In the genomic region with DNA sequence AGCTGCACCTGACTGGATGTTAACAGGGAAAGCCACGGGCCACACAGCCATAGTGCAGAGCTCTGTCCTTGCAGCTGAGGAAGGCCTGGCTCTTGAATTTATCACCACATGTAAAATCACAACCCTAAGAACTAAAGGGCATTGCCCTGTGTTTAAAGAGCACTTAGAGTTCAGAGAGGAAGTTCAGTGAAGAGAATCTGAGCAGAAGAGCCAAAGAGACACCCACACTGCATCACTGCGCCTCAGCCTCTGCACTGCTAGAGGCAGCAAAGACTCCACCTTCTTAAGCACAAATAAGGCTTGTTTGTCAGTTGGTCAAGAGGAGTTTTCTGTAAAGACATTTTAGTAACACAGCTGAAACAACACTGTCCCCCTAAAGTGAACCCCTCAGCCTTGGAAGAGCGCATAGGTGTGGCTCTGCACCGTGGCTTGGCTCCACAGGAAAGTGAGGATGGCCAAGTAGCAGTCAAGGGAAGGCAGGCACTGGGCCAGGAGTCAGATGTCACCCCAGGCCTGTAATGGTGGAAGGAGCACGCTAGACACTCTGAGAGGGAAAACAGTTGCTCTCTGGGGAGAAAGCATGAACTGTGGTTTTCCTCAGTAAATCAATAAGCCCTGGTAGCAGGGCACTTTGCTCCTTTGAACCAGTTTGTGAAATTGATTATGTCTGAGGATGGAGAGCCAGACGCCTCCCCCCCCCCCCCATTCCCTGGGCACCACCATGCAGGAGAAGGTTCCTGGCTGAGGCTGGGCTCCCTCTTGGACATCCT, we compare ENCODE assay signal across 10 mouse cellular contexts. TPM values are rescaled to one million over a fixed set of nuclear protein-coding genes. Genes with fewer than 3 reads are reported as not detected.
A peak's percentile ranks its signal among the peaks of the same experiment; 100 is the strongest.
DNase-seq lines count a peak whose midpoint lies in the region; ATAC-seq and TF ChIP-seq lines count a peak whose summit lies in the region.
"Had no signal": no experiment of that assay in that cellular context is flagged by ENCODE, and none has a peak within 500 bp of the region (broad histone marks: within the 10 kb centered on the region; RNA-seq: fewer than 3 reads in every experiment).

No protein-coding gene starts in this region.

- no peak for TF ChIP-seq CTCF in cerebellum, adult 2 months (IDR thresholded peaks at IDR 0.05; ENCODE audit: borderline replicate concordance, insufficient read depth, low read depth, low read length)

- 0 out of 2 replicates have a peak overlapping the region, but pooled peaks have one; percentile 12 for H3K27ac ChIP-seq in cerebellum, adult 2 months (ENCODE audit: insufficient read depth, low read length)
- peak overlapping the region; percentile 71 for H3K27ac ChIP-seq in heart, embryonic 16.5 days (ENCODE audit: low read length)
- H3K27ac ChIP-seq in midbrain, embryonic 13.5 days = no peak overlapping the region

- WGBS in cerebellum, adult 2 months = 36% methylated on average over 6 of the region's 6 CpGs
- 68% methylated on average over 6 of the region's 6 CpGs for WGBS in heart, embryonic 16.5 days
- 85% methylated on average over 6 of the region's 6 CpGs for WGBS in midbrain, embryonic 13.5 days

- no peak for ATAC-seq in heart, embryonic 16.5 days (replicated peaks; ENCODE audit: extremely low read depth, insufficient read depth, low FRiP score)
- no peak for ATAC-seq in midbrain, embryonic 13.5 days

- DNase-seq in spleen, postnatal 36 days (ENCODE audit: low spot score in 2 of 2) = peak; percentile 55 to 66
- no peak for DNase-seq in spleen, adult 12 weeks (ENCODE audit: low spot score)
- peak; percentile 53 to 62 for DNase-seq in cerebellum, adult 2 months
- peak; percentile 54 for DNase-seq in lung, postnatal 25 days (ENCODE audit: low spot score)
- DNase-seq in left cerebral cortex, adult 8-10 months (ENCODE audit: low spot score in 2 of 2) = no peak
- DNase-seq in left cerebral cortex, adult 11 months (ENCODE audit: low spot score) = no peak

- H3K4me3 ChIP-seq in cerebellum, adult 2 months (replicated peaks; ENCODE audit: insufficient read depth, low read depth, low read length) = no peak overlapping the region
- no peak overlapping the region for H3K4me3 ChIP-seq in heart, embryonic 16.5 days (ENCODE audit: low read length)
- H3K4me3 ChIP-seq in midbrain, embryonic 13.5 days (replicated peaks) = no peak overlapping the region

- no peak overlapping the region for H3K4me2 ChIP-seq in heart, embryonic 16.5 days (ENCODE audit: low read depth, low read length)
- no peak overlapping the region for H3K4me2 ChIP-seq in midbrain, embryonic 13.5 days (replicated peaks)

- peaks cover 35% of the 10 kb centered on the region for H3K4me1 ChIP-seq in cerebellum, adult 2 months (ENCODE audit: control insufficient read depth, insufficient read depth, low read length)
- H3K4me1 ChIP-seq in heart, embryonic 16.5 days (ENCODE audit: control insufficient read depth, insufficient read depth, low read length) = peaks cover 23% of the 10 kb centered on the region
- H3K4me1 ChIP-seq in midbrain, embryonic 13.5 days (replicated peaks) = peaks cover 12% of the 10 kb centered on the region

- no peak for TF ChIP-seq POLR2A in cerebellum, adult 2 months (IDR thresholded peaks at IDR 0.05; ENCODE audit: borderline replicate concordance, insufficient read depth, low read length)

- H3K9me3 ChIP-seq in heart, embryonic 16.5 days (replicated peaks; ENCODE audit: control insufficient read depth, low read length) = no peaks in the 10 kb centered on the region
- no peaks in the 10 kb centered on the region for H3K9me3 ChIP-seq in midbrain, embryonic 13.5 days

- H3K36me3 ChIP-seq in heart, embryonic 16.5 days (ENCODE audit: control insufficient read depth, insufficient read depth) = no peaks in the 10 kb centered on the region
- H3K36me3 ChIP-seq in midbrain, embryonic 13.5 days = no peaks in the 10 kb centered on the region

- H3K9ac ChIP-seq in heart, embryonic 16.5 days (ENCODE audit: low read length) = no peak overlapping the region
- no peak overlapping the region for H3K9ac ChIP-seq in midbrain, embryonic 13.5 days (replicated peaks)

- H3K27me3 ChIP-seq in cerebellum, adult 2 months (ENCODE audit: control insufficient read depth, insufficient read depth, low read length) = no peaks in the 10 kb centered on the region
- peaks cover 2% of the 10 kb centered on the region; the same call in 1 of the 2 replicates for H3K27me3 ChIP-seq in heart, embryonic 16.5 days (ENCODE audit: control insufficient read depth, insufficient read depth, low read length)
- peaks cover 18% of the 10 kb centered on the region; the same call in 1 of the 2 replicates for H3K27me3 ChIP-seq in midbrain, embryonic 13.5 days

RNA-seq across cellular contexts. Expression of gene Ephx1, which starts 5.8 kb away (rescaled TPM):
- polyA plus RNA-seq in cerebellum, adult 2 months (2012; rRNA removed) = 54.8 and 61.0 TPM in 2 replicates
- 10.3 and 11.3 TPM in 2 replicates for polyA plus RNA-seq in heart, embryonic 16.5 days (2015; fragmentation: Nextera tagmentation; extraction: Ambion mirVana)
- 2.0 and 2.6 TPM in 2 replicates for polyA plus RNA-seq in midbrain, embryonic 13.5 days (2015; fragmentation: Nextera tagmentation; extraction: Ambion mirVana)
- 10 to 100 TPM; 36.8 to 45.6 (median 41.1) TPM for total RNA-seq in left cerebral cortex, adult 8-10 months (2022)

RNA-seq across cellular contexts. Expression of gene 9130409I23Rik, which starts 36.1 kb away (rescaled TPM):
- 0.05 TPM in 1 of 2 replicates, not detected in the other for polyA plus RNA-seq in cerebellum, adult 2 months (2012; rRNA removed)
- polyA plus RNA-seq in heart, embryonic 16.5 days (2015; fragmentation: Nextera tagmentation; extraction: Ambion mirVana) = 0.12 TPM in 1 of 2 replicates, not detected in the other
- 0.08 TPM in 1 of 2 replicates, not detected in the other for polyA plus RNA-seq in midbrain, embryonic 13.5 days (2015; fragmentation: Nextera tagmentation; extraction: Ambion mirVana)
- total RNA-seq in left cerebral cortex, adult 8-10 months (2022) = not detected
- polyA plus RNA-seq: brain, embryonic 14.5 days; limb, embryonic 11.5 days had no signal

Comparison
In these comparisons a context has a peak if more than half of its experiments do, and no peak if none do; other contexts are left out.
1. DNase-seq: peak in spleen, postnatal 36 days (2 of 2), cerebellum, adult 2 months (2 of 2) and lung, postnatal 25 days (single experiment); none in spleen, adult 12 weeks (single experiment), left cerebral cortex, adult 8-10 months (0 of 2) and left cerebral cortex, adult 11 months (single experiment).